Comparison of ENCODE assay signal across 10 mouse cellular contexts in the genomic region with DNA sequence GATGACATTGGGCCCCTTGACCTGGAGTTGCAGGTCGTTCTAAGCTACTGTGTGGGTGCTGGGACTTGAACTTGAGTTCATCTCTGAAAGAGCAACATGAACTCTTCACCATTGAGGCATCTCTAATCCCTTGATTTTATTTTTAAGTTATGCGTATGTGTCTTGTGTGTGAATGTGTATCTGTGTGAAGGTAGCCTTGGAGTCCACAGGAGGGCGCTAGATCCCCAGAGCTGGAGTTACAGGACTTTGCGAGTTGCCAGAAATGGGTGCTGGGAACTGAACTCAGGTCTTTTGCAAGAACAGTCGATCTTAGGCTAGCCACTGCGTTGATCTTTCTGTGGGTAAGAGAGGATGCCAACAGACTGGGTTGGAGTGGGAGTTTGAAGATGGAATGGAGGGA. TPM values are rescaled to one million over a fixed set of nuclear protein-coding genes. Genes with fewer than 3 reads are reported as not detected.
DNase-seq lines count a peak whose midpoint lies in the region; ATAC-seq lines count a peak whose summit lies in the region.
"Had no signal": no experiment of that assay in that cellular context is flagged by ENCODE, and none has a peak within 500 bp of the region (broad histone marks: within the 10 kb centered on the region; RNA-seq: fewer than 3 reads in every experiment).

No protein-coding gene starts in this region.

- H3K36me3 ChIP-seq in kidney, embryonic 16.5 days (ENCODE audit: insufficient read depth, low read length), result no peaks in the 10 kb centered on the region
- H3K36me3 ChIP-seq: embryonic facial prominence, embryonic 15.5 days had no signal

- DNase-seq in kidney, adult 18-20 months, result peak; percentile 53
- DNase-seq in 416B (ENCODE audit: low read depth), result peak; percentile 56
- DNase-seq in CD4-positive helper T cell, adult 2 months (ENCODE audit: low read depth, low spot score), result peak; percentile 14
- peak; percentile 41 for DNase-seq in kidney, postnatal 14 days
- DNase-seq in spleen, postnatal 4 days (ENCODE audit: low spot score in 2 of 2), result no peak

- no peak overlapping the region for H3K4me3 ChIP-seq in kidney, embryonic 16.5 days (ENCODE audit: low read length)
- H3K4me3 ChIP-seq: embryonic facial prominence, embryonic 15.5 days had no signal

- peaks cover 4% of the 10 kb centered on the region; the same call in 1 of the 2 replicates for H3K9me3 ChIP-seq in kidney, embryonic 16.5 days (ENCODE audit: low read length)
- H3K9me3 ChIP-seq: embryonic facial prominence, embryonic 15.5 days had no signal

- H3K4me1 ChIP-seq in kidney, embryonic 16.5 days (ENCODE audit: insufficient read depth, low read length), result peaks cover 10% of the 10 kb centered on the region

- H3K4me2 ChIP-seq in kidney, embryonic 16.5 days (replicated peaks; ENCODE audit: low read depth, low read length), result no peak overlapping the region

- ATAC-seq in kidney, embryonic 16.5 days (ENCODE audit: low FRiP score, low TSS enrichment), result no peak
- ATAC-seq in erythroid progenitor cell, adult 5-6 weeks (replicated peaks; ENCODE audit: low FRiP score, poor library complexity, severe bottlenecking), result no peak

- H3K27me3 ChIP-seq in kidney, embryonic 16.5 days (ENCODE audit: insufficient read depth, low read length), result peaks cover 13% of the 10 kb centered on the region

- no peak overlapping the region for H3K9ac ChIP-seq in kidney, embryonic 16.5 days (replicated peaks; ENCODE audit: low read length)
- H3K9ac ChIP-seq: embryonic facial prominence, embryonic 15.5 days had no signal

- H3K27ac ChIP-seq in kidney, embryonic 16.5 days (ENCODE audit: low read length), result no peak overlapping the region
- H3K27ac ChIP-seq: embryonic facial prominence, embryonic 15.5 days had no signal

- WGBS in kidney, embryonic 16.5 days, result 85% methylated on average over 6 of the region's 6 CpGs

RNA-seq across cellular contexts. Expression of gene Slc45a1, which starts 4.5 kb away (rescaled TPM):
- 0.12 and 0.17 TPM in 2 replicates for polyA plus RNA-seq in kidney, embryonic 16.5 days (2015; fragmentation: Nextera tagmentation; extraction: Ambion mirVana)
- total RNA-seq in erythroid progenitor cell, adult 5-6 weeks (2015; ENCODE audit: low replicate concordance), result not detected in 2 replicates
- total RNA-seq in erythroid progenitor cell, adult 5-6 weeks (2017; ENCODE audit: low replicate concordance), result not detected in 2 replicates
- total RNA-seq: megakaryocyte, adult 5-6 weeks had no signal
- polyA plus RNA-seq: heart, embryonic 16.5 days had no signal

Comparison
In these comparisons a context has a peak if more than half of its experiments do, and no peak if none do; other contexts are left out.
1. DNase-seq: peak in kidney, adult 18-20 months (single experiment), 416B (single experiment), CD4-positive helper T cell, adult 2 months (single experiment) and kidney, postnatal 14 days (single experiment); none in spleen, postnatal 4 days (0 of 2).